Mouse (Mus musculus): ENCODE results near the gene Olfr907. TPM values are rescaled to one million over a fixed set of nuclear protein-coding genes. Genes with fewer than 3 reads are reported as not detected.

The Olfr907 gene
- not detected in 2 replicates for polyA plus RNA-seq (2012; rRNA removed)

DNA sequence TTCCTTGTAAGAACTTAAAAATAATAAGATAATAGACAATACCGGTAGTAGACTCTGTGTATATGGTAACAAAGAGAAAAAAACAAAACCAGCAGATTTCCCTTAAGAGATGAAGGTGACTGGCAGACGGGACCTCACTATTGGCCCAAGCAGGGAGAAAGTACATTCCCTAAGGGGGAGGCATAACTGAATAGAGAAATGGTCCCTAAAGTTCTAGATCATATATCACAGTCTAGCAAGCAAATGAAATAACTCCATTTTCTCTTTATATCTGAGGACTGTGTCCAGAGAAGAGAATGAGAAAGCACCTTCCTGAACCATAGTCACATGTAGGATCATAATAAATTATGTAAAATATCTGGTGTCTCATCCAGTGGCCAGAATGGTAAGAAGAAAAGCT, at the start of gene Olfr907:
Olfr907 (plus strand) TSS at position 301 of the 400 bp plus-strand sequence.

DNA sequence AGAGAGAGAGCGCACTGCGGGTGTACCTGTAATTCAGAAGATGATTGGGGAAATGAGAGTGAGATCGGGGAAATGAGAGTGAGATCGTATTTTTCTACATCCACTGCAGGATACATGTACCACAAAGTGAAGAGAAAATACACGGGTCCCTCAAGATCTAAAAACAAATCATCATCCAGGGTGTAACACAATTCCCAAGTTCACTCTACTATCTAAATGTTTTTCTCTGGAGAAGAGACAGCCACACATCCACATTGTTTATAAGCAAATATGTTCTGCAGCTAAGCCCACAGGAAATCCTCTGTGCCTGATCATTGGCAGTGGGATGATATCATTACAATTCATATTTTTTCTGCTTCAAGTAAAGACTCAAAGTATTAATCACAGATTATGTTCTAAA, 48.2 kb upstream of the Olfr907 start, which contains the start of gene Olfr902:
Olfr902 (plus strand) TSS at position 301 of the 400 bp plus-strand sequence.

GRCm38 (mm10) chr9:38462844-38463243, 32.8 kb upstream of the Olfr907 start, which contains the start of gene Olfr904:
Gene Olfr904 (plus strand): TSS chr9:38463144.

DNA sequence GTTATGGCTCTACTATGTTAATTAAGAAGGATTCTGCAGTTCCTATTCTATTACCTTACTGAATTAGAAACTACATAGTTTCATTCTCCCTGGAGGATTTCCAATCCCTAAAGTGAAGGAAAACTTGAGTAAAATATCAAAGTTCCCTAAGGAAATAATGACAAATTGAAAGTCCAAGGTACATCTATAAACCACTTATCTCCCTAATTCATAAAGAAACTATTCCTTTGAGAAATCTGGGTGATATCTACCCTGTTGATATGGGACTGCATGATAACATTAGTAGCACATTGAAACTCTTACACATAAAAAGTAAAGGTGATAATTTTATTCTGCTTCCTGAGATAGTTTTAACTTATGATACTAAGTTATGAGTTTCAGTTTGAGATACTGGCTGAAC, 24.8 kb upstream of the Olfr907 start, which contains the start of gene Olfr905:
Olfr905 (plus strand) TSS at position 301 of the 400 bp plus-strand sequence.

GRCm38 (mm10) chr9:38486785-38487184, 8.8 kb upstream of the Olfr907 start, which contains the start of gene Olfr906:
Gene Olfr906 (plus strand): TSS chr9:38487085.

GRCm38 (mm10) chr9:38521280-38521679, 25.7 kb downstream of the Olfr907 start, which contains the start of gene Olfr911-ps1:
Gene Olfr911-ps1 (plus strand): TSS chr9:38521580.

DNA sequence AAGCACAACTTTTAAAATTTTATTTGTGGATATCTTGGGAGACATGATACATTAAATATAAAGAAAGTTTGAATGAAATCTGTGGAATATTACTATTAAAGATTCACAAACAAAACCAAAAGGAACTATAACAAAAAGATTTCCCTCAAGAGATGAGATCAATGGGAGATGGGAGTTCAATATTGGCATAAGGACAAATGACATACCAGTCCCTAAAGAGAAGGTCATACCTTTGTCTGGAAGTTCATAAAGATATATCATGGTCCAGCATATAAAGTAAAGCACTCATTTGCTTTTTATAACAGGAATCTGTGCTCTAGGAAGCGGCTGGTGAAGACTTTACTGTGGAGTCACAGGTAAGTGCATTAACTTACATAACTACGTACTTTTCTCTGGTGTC, 41.9 kb downstream of the Olfr907 start, which contains the start of gene Olfr910:
Olfr910 (plus strand) TSS at position 301 of the 400 bp plus-strand sequence.

Other genes with a start within 250 kb of the Olfr907 start
- gene Olfr143, start 243.0 kb upstream of the Olfr907 start, polyA plus RNA-seq (2012; rRNA removed), result not detected in 2 replicates
- gene Olfr895, start 227.9 kb upstream of the Olfr907 start, polyA plus RNA-seq (2012; rRNA removed), result not detected in 2 replicates
- gene Olfr896-ps1, start 204.7 kb upstream of the Olfr907 start, polyA plus RNA-seq (2012; rRNA removed), result not detected in 2 replicates
- gene Olfr25, start 166.7 kb upstream of the Olfr907 start, polyA plus RNA-seq (2012; rRNA removed), result not detected in 2 replicates
- not detected in 2 replicates for gene Olfr898, start 147.4 kb upstream of the Olfr907 start, polyA plus RNA-seq (2012; rRNA removed)
- not detected in 2 replicates for gene Olfr250, start 128.9 kb upstream of the Olfr907 start, polyA plus RNA-seq (2012; rRNA removed)
- not detected in 2 replicates for gene Olfr251, start 118.7 kb upstream of the Olfr907 start, polyA plus RNA-seq (2012; rRNA removed)
- gene Olfr147, start 94.1 kb upstream of the Olfr907 start, polyA plus RNA-seq (2012; rRNA removed), result not detected in 2 replicates
- not detected in 2 replicates for gene Olfr901, start 66.3 kb upstream of the Olfr907 start, polyA plus RNA-seq (2012; rRNA removed)
- gene Olfr902, start 48.1 kb upstream of the Olfr907 start, polyA plus RNA-seq (2012; rRNA removed), result not detected in 2 replicates
- gene Olfr904, start 32.7 kb upstream of the Olfr907 start, polyA plus RNA-seq (2012; rRNA removed), result not detected in 2 replicates
- not detected in 2 replicates for gene Olfr905, start 24.7 kb upstream of the Olfr907 start, polyA plus RNA-seq (2012; rRNA removed)
- gene Olfr906, start 8.7 kb upstream of the Olfr907 start, polyA plus RNA-seq (2012; rRNA removed), result not detected in 2 replicates
- not detected in 2 replicates for gene Olfr911-ps1, start 25.8 kb downstream of the Olfr907 start, polyA plus RNA-seq (2012; rRNA removed)
- not detected in 2 replicates for gene Olfr910, start 42.0 kb downstream of the Olfr907 start, polyA plus RNA-seq (2012; rRNA removed)
- not detected in 2 replicates for gene Olfr912, start 84.4 kb downstream of the Olfr907 start, polyA plus RNA-seq (2012; rRNA removed)
- gene Olfr913, start 97.0 kb downstream of the Olfr907 start, polyA plus RNA-seq (2012; rRNA removed), result not detected in 2 replicates
- not detected in 2 replicates for gene Olfr914, start 109.3 kb downstream of the Olfr907 start, polyA plus RNA-seq (2012; rRNA removed)
- not detected in 2 replicates for gene Olfr916, start 164.1 kb downstream of the Olfr907 start, polyA plus RNA-seq (2012; rRNA removed)
- gene Olfr917, start 170.0 kb downstream of the Olfr907 start, polyA plus RNA-seq (2012; rRNA removed), result not detected in 2 replicates
- gene Olfr918, start 178.8 kb downstream of the Olfr907 start, polyA plus RNA-seq (2012; rRNA removed), result not detected in 2 replicates
- gene Olfr919, start 207.9 kb downstream of the Olfr907 start, polyA plus RNA-seq (2012; rRNA removed), result not detected in 2 replicates
- gene Vwa5a, start 222.5 kb downstream of the Olfr907 start, polyA plus RNA-seq (2012; rRNA removed), result 4.3 and 5.0 TPM in 2 replicates